Mouse (Mus musculus): ENCODE results near the gene Gli3.

The Gli3 gene

GRCm38 (mm10) chr13:15660502-15660901 lies 197.5 kb downstream of the Gli3 start:
- no peak for DNase-seq (ENCODE audit: extremely low read depth, low read depth)

GRCm38 (mm10) chr13:15662375-15662774 lies 199.3 kb downstream of the Gli3 start:
- DNase-seq (ENCODE audit: extremely low read depth, low read depth), result no peak

GRCm38 (mm10) chr13:15664580-15665201 lies 201.7 kb downstream of the Gli3 start:
- DNase-seq (ENCODE audit: extremely low read depth, low read depth), result no peak

- DNase-seq (ENCODE audit: extremely low read depth, low read depth), result no peak
Measured at GRCm38 (mm10) chr13:15665514-15665913, 202.5 kb downstream of the Gli3 start.

GRCm38 (mm10) chr13:15670144-15670961 lies 207.3 kb downstream of the Gli3 start:
- DNase-seq (ENCODE audit: extremely low read depth, low read depth), result no peak

GRCm38 (mm10) chr13:15670962-15671313 lies 207.9 kb downstream of the Gli3 start:
- no peak for DNase-seq (ENCODE audit: extremely low read depth, low read depth)

GRCm38 (mm10) chr13:15675480-15675879 lies 212.4 kb downstream of the Gli3 start:
- no peak for DNase-seq (ENCODE audit: extremely low read depth, low read depth)

- no peak for DNase-seq (ENCODE audit: extremely low read depth, low read depth)
Measured at GRCm38 (mm10) chr13:15677106-15677760, 214.2 kb downstream of the Gli3 start.

- DNase-seq (ENCODE audit: extremely low read depth, low read depth), result no peak
Measured at GRCm38 (mm10) chr13:15681530-15681929, 218.5 kb downstream of the Gli3 start.

- no peak for DNase-seq (ENCODE audit: extremely low read depth, low read depth)
Measured at GRCm38 (mm10) chr13:15683006-15683405, 220.0 kb downstream of the Gli3 start.

- no peak for DNase-seq (ENCODE audit: extremely low read depth, low read depth)
Measured at GRCm38 (mm10) chr13:15688074-15688825, 225.2 kb downstream of the Gli3 start.

- no peak for DNase-seq (ENCODE audit: extremely low read depth, low read depth)
Measured at GRCm38 (mm10) chr13:15688826-15689501, 225.9 kb downstream of the Gli3 start.

GRCm38 (mm10) chr13:15691751-15692464 lies 228.9 kb downstream of the Gli3 start:
- DNase-seq (ENCODE audit: extremely low read depth, low read depth), result no peak

GRCm38 (mm10) chr13:15692465-15692809 lies 229.4 kb downstream of the Gli3 start:
- no peak for DNase-seq (ENCODE audit: extremely low read depth, low read depth)

- DNase-seq (ENCODE audit: extremely low read depth, low read depth), result no peak
Measured at GRCm38 (mm10) chr13:15698284-15698683, 235.2 kb downstream of the Gli3 start.

- no peak for DNase-seq (ENCODE audit: extremely low read depth, low read depth)
Measured at GRCm38 (mm10) chr13:15699116-15699515, 236.1 kb downstream of the Gli3 start.

GRCm38 (mm10) chr13:15704669-15705068 lies 241.6 kb downstream of the Gli3 start:
- DNase-seq (ENCODE audit: extremely low read depth, low read depth), result no peak

- DNase-seq (ENCODE audit: extremely low read depth, low read depth), result no peak
Measured at GRCm38 (mm10) chr13:15707481-15707881, 244.4 kb downstream of the Gli3 start.

GRCm38 (mm10) chr13:15713486-15713885 lies 250.5 kb downstream of the Gli3 start:
- DNase-seq (ENCODE audit: extremely low read depth, low read depth), result no peak

- DNase-seq (ENCODE audit: extremely low read depth, low read depth), result no peak
Measured at GRCm38 (mm10) chr13:15714331-15714725, 251.3 kb downstream of the Gli3 start.

All from MEL-GATA-1-ER (cell line).